Mouse (Mus musculus) ES-E14 (cell line): ENCODE results near the gene Hsdl1. TPM values are rescaled to one million over a fixed set of nuclear protein-coding genes. Genes with fewer than 3 reads are reported as not detected.

ENCODE experiments used
- DNase-seq: peaks from one replicate; pipeline ENCODE4 v3.0.0-alpha.2; 2013; ENCODE audit warnings: low read depth, low spot score
- H3K27ac ChIP-seq: 2 replicates; pipeline ENCODE4 v1.5.1; 2012; ENCODE audit warnings: low read depth, mild to moderate bottlenecking, low read length, moderate library complexity, mixed read lengths; ENCODE audit not compliant: poor library complexity, insufficient read depth, severe bottlenecking
- H3K36me3 ChIP-seq: 2 replicates; pipeline ENCODE4 v1.6.1; 2012; ENCODE audit warnings: mild to moderate bottlenecking, low read length, moderate library complexity, mixed read lengths; ENCODE audit not compliant: control insufficient read depth, poor library complexity, insufficient read depth, severe bottlenecking
- H3K4me1 ChIP-seq, 2 experiments: fragments of 150-350 bp in 1 of 2; sonication (generic) in 1 of 2; 2 replicates each; pipeline ENCODE4 v1.6.1; 2012; ENCODE audit warnings: low read length in 2 of 2, mild to moderate bottlenecking in 1 of 2, mixed read lengths in 1 of 2; ENCODE audit not compliant: control insufficient read depth in 2 of 2, insufficient read depth in 2 of 2, poor library complexity in 1 of 2
- H3K4me3 ChIP-seq, 2 experiments: fragments of 150-350 bp in 1 of 2; sonication (generic) in 1 of 2; 2 replicates each; pipeline ENCODE4 v1.5.1; 2012; ENCODE audit warnings: low read length in 2 of 2, low read depth in 1 of 2, mild to moderate bottlenecking in 1 of 2, mixed read lengths in 1 of 2; ENCODE audit not compliant: insufficient read depth in 1 of 2, poor library complexity in 1 of 2, severe bottlenecking in 1 of 2
- H3K9ac ChIP-seq: 2 replicates; pipeline ENCODE4 v1.6.1; 2012; ENCODE audit warnings: low read depth, mild to moderate bottlenecking, low read length, mixed read lengths; ENCODE audit not compliant: poor library complexity, insufficient read depth, severe bottlenecking
- H3K9me3 ChIP-seq: fragments of 150-350 bp; sonication (generic); 2 replicates; pipeline ENCODE4 v1.6.1; 2012; ENCODE audit warnings: low read depth, mild to moderate bottlenecking, low read length; ENCODE audit not compliant: control insufficient read depth, insufficient read depth
- CHD2 ChIP-seq: IDR thresholded peaks from 2 replicates; pipeline ENCODE4 v1.6.1; 2014; ENCODE audit warnings: mild to moderate bottlenecking, low read depth, low read length, inconsistent platforms
- HCFC1 ChIP-seq: IDR thresholded peaks from 2 replicates; pipeline ENCODE4 v1.6.1; 2012; ENCODE audit warnings: low read length, inconsistent platforms, borderline replicate concordance; ENCODE audit not compliant: insufficient read depth
- MAFK ChIP-seq: IDR thresholded peaks from 2 replicates; pipeline ENCODE4 v1.6.1; 2014; ENCODE audit warnings: mild to moderate bottlenecking, low read depth, low read length, inconsistent platforms; ENCODE audit not compliant: insufficient read depth
- ZC3H11A ChIP-seq: IDR thresholded peaks from 2 replicates; pipeline ENCODE4 v1.6.1; 2012; ENCODE audit warnings: low read depth, mild to moderate bottlenecking, inconsistent platforms, low read length, borderline replicate concordance
- ZNF384 ChIP-seq: IDR thresholded peaks from 2 replicates; pipeline ENCODE4 v1.6.1; 2012; ENCODE audit warnings: low read depth, low read length, inconsistent platforms
- in situ Hi-C, 2 experiments: fragments of 600-800 bp; cut with MboI; formaldehyde crosslinking; loops; one replicate each; pipeline ENCODE4 v1.15.1; 2025; ENCODE audit warnings: low sequenced_read_pairs in 2 of 2, inconsistent platforms in 1 of 2; ENCODE audit not compliant: unreplicated experiment in 2 of 2
- total RNA-seq: library from RNA; depleted of rRNA; stranded (reverse); fragments of 300-350 nt; gene quantifications from 2 replicates; pipeline ENCODE4 v1.2.3, GENCODE M21; 2012; rRNA removed

Hsdl1 gene
- total RNA-seq = 19.5 and 19.7 TPM in 2 replicates

DNA sequence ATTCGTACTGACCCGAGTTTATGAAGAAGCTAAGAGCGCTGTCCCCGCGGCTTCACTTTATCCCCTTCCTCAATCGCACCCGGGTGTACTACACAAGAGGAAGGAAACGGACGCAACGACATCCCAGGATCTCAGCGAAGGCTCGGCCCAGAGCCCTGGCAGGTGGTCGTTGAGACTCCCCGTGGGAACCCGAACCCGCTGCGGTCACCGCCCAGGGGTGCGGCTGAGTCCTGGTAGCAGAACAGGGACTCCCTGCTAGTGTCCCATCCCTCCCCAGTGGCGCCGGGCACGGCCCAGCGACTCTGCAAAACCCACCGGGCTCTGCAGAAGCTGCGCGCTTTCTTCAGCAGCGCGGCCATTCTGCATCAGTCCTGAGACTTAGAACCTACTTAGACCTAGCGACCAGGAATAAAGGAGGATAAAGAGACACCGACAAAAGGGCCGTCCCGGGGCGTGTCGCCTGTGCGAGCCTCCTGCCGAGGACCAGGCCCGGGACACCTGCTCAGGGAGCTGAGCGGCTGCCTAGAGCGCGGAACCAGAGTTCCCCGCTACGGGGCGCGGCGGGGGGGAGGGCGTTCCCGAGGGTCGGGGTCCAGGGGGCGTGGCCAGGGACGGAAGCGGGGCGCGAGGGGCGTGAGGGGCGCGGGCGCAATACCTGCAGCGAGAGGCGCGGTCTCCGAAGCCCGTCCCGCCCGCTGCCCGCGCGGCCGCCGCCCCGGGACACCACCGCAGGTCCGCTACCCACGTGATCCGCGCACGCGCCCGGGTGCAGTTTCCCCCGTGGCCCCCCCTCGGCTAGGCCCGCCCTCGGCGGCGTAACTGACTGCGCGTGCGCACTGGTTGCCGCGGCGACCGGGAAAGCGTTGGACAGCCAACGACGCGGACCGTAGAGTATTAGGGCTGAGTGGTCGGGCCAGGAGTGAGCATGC, at the start of gene Hsdl1, which contains the start of gene Dnaaf1:
TSS of gene Hsdl1 (minus strand) at position 747 of the 929 bp plus-strand sequence.
TSS of gene Dnaaf1 (plus strand) at position 799 of the 929 bp plus-strand sequence.
- Histone ChIP-seq H3K4me3 (peak within 1 kb of the TSS; percentile 72 to 96), H3K9me3 (no peaks in the 10 kb centered on the region), H3K36me3 (no peaks in the 10 kb centered on the region), H3K27ac (no peak within 1 kb of the TSS), H3K9ac (peak within 1 kb of the TSS; percentile 56), H3K4me1 (peaks cover 0 to 2% of the 10 kb centered on the region in 2 experiments; a peak in 1 of 4 replicates)
- no peak for TF ChIP-seq HCFC1
- no peak for TF ChIP-seq ZNF384
- peak; percentile 77 for DNase-seq
- in situ Hi-C loops = no loop called here

- no peaks in the 10 kb centered on the region for H3K36me3 ChIP-seq
- H3K4me1 ChIP-seq = peaks cover 11 to 32% of the 10 kb centered on the region in 2 experiments; a peak in 3 of 4 replicates
- no peak overlapping the region for H3K4me3 ChIP-seq
- in situ Hi-C loops = no loop called here
- TF ChIP-seq HCFC1 (no peak), MAFK (no peak), ZNF384 (no peak), ZC3H11A (no peak), CHD2 (no peak)
- H3K9ac ChIP-seq = no peak overlapping the region
- H3K9me3 ChIP-seq = no peaks in the 10 kb centered on the region
- no peak for DNase-seq
- H3K27ac ChIP-seq = no peak overlapping the region
These were observed 48.8 kb upstream of the Hsdl1 start for GRCm38 (mm10) chr8:119623744-119624143.

DNA sequence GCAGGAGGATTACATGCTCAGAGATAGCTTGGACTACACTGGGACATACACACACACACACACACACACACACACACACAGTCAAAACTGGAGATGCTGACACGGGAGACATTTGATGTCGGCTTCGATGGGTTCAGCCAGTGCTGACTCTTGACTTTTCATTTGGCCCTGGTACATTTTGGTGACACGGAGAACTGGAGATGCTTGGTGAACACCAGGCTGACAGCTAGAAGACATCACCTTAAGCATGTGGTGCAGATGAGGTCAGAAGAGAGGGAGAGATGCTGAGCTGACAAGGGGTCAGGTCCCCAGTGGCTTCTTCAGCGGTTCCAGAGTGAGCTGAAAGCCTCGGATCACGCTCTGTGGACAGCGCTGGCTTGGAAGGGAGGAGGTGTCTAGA, 48.1 kb upstream of the Hsdl1 start:
- Histone ChIP-seq H3K4me3 (no peak overlapping the region), H3K4me1 (peaks cover 11 to 33% of the 10 kb centered on the region in 2 experiments; a peak in 3 of 4 replicates), H3K9me3 (no peaks in the 10 kb centered on the region), H3K36me3 (no peaks in the 10 kb centered on the region), H3K9ac (no peak overlapping the region), H3K27ac (no peak overlapping the region)
- in situ Hi-C loops = no loop called here
- DNase-seq = no peak
- TF ChIP-seq ZNF384 = no peak
- no peak for TF ChIP-seq HCFC1
- TF ChIP-seq MAFK = no peak
- TF ChIP-seq CHD2 = no peak
- no peak for TF ChIP-seq ZC3H11A

DNA sequence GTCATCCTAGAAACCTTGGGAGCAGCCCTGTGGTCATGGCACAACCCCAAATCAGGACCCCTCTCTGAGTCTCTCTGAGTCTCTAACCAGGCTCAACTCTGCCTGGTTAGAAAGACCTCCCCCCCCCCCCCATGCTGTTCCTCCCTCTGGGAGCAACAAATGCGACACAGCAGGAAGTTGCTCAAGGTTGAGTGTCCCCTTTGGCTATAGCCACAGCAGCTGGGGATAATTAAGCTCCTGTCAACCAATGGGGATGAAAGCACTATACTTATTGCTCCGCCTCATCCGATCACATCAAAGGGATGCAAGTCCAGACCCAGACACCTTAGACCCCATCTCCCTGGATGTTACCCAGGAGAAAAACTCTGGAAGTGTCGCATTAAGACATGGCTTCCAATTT, 47.6 kb upstream of the Hsdl1 start:
- Histone ChIP-seq H3K9ac (no peak overlapping the region), H3K4me1 (peaks cover 10 to 28% of the 10 kb centered on the region in 2 experiments; a peak in 3 of 4 replicates), H3K36me3 (no peaks in the 10 kb centered on the region), H3K9me3 (no peaks in the 10 kb centered on the region), H3K4me3 (no peak overlapping the region), H3K27ac (no peak overlapping the region)
- DNase-seq = peak; percentile 59
- no peak for TF ChIP-seq HCFC1
- TF ChIP-seq ZC3H11A = no peak
- TF ChIP-seq ZNF384 = no peak
- TF ChIP-seq MAFK = no peak
- TF ChIP-seq CHD2 = no peak
- in situ Hi-C loops = no loop called here
